ENCODE assay signal across 33 mouse cellular contexts in the genomic region with DNA sequence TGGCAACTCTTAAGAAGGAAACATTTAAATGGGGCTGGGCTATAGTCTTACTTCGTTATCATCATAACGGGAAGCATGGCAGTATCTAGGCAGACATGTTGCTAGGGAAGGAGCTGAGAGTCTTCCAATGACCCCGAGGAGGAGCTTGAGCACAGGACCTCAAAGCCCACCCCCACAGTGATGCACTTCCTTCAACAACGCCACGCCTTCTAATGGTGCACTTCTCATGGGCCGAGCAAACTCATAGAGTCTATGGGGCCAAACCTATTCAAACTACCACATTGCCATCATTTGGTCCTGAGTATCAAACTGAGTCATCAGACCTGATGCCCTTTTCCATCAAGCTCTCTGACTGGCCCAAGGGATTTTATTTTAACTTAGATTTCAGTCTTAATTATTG.
"Had no signal": no experiment of that assay in that cellular context is flagged by ENCODE, and none has a peak within 500 bp of the region (broad histone marks: within the 10 kb centered on the region; RNA-seq: fewer than 3 reads in every experiment).

No protein-coding gene starts in this region.

- H3K9ac ChIP-seq: heart, embryonic 13.5 days; heart, embryonic 15.5 days; hindbrain, embryonic 12.5 days; hindbrain, embryonic 13.5 days; hindbrain, embryonic 14.5 days; hindbrain, embryonic 15.5 days; intestine, embryonic 15.5 days; kidney, embryonic 15.5 days had no signal

- H3K27ac ChIP-seq: heart, embryonic 13.5 days; heart, embryonic 15.5 days; hindbrain, embryonic 10.5 days; hindbrain, embryonic 12.5 days; hindbrain, embryonic 13.5 days; hindbrain, embryonic 14.5 days; hindbrain, embryonic 15.5 days; hindbrain, postnatal 0 days; intestine, embryonic 15.5 days; kidney, embryonic 15.5 days; kidney, postnatal 0 days; layer of hippocampus, adult 2 months; left cerebral cortex, adult 2 months had no signal

- H3K9me3 ChIP-seq: heart, embryonic 13.5 days; heart, embryonic 15.5 days; hindbrain, embryonic 10.5 days; hindbrain, embryonic 12.5 days; hindbrain, embryonic 13.5 days; hindbrain, embryonic 15.5 days; intestine, embryonic 15.5 days; kidney, embryonic 15.5 days had no signal

- H3K4me2 ChIP-seq: heart, embryonic 13.5 days; heart, embryonic 15.5 days; hindbrain, embryonic 12.5 days; hindbrain, embryonic 13.5 days; hindbrain, embryonic 14.5 days; hindbrain, embryonic 15.5 days; intestine, embryonic 15.5 days; kidney, embryonic 15.5 days had no signal

- ATAC-seq: hindbrain, embryonic 16.5 days; hindbrain, postnatal 0 days; inflammation-experienced regulatory T-cells, adult 6 months; intestine, embryonic 15.5 days; intestine, embryonic 16.5 days; intestine, postnatal 0 days had no signal

- H3K4me1 ChIP-seq: hindbrain, embryonic 12.5 days; hindbrain, embryonic 13.5 days; hindbrain, embryonic 15.5 days; intestine, embryonic 15.5 days; kidney, embryonic 15.5 days had no signal

- H3K4me3 ChIP-seq: heart, embryonic 13.5 days; heart, embryonic 15.5 days; hindbrain, embryonic 10.5 days; hindbrain, embryonic 12.5 days; hindbrain, embryonic 13.5 days; hindbrain, embryonic 15.5 days; intestine, embryonic 15.5 days; kidney, embryonic 15.5 days; layer of hippocampus, adult 2 months; left cerebral cortex, adult 2 months had no signal

- H3K27me3 ChIP-seq: heart, embryonic 13.5 days; heart, embryonic 15.5 days; hindbrain, embryonic 12.5 days; hindbrain, embryonic 13.5 days; hindbrain, embryonic 15.5 days; intestine, embryonic 15.5 days; kidney, embryonic 15.5 days had no signal

- DNase-seq: heart, postnatal 10 days; heart, postnatal 14 days; heart, postnatal 36 days; heart, postnatal 4 days; kidney, adult 11 months; kidney, adult 18-20 months; kidney, adult 2 months; kidney, adult 8-10 months; kidney, adult 9 months; kidney, postnatal 10 days; kidney, postnatal 14 days; kidney, postnatal 25 days; kidney, postnatal 36 days; kidney, postnatal 4 days; layer of hippocampus, adult 9-11 months; layer of hippocampus, postnatal 36 days had no signal
